Mouse (Mus musculus) cerebellum, adult 2 months (tissue): ENCODE results near the gene Uba5.

Source experiments
- CTCF ChIP-seq: fragments of 200-500 bp; IDR thresholded peaks from 2 replicates; pipeline ENCODE4 v1.5.1; 2011; ENCODE audit warnings: low read depth, mild to moderate bottlenecking, control low read depth, low read length, moderate library complexity, borderline replicate concordance; ENCODE audit not compliant: insufficient read depth
- POLR2A ChIP-seq: fragments of 200-500 bp; IDR thresholded peaks from 2 replicates; pipeline ENCODE4 v1.6.1; 2011; ENCODE audit warnings: low read length, control low read depth, borderline replicate concordance; ENCODE audit not compliant: insufficient read depth

- TF ChIP-seq CTCF (no peak), POLR2A (no peak)
Observed at GRCm38 (mm10) chr9:104027186-104027585, 35.7 kb downstream of the Uba5 start.
